Mouse (Mus musculus) testis, adult 2 months (tissue): ENCODE results near the gene Adgrb3.

Source experiments
- CTCF ChIP-seq: fragments of 200-500 bp; IDR thresholded peaks from 2 replicates; pipeline ENCODE4 v1.5.1; 2012; ENCODE audit warnings: low read depth, mild to moderate bottlenecking, inconsistent platforms, low read length, moderate library complexity; ENCODE audit not compliant: control insufficient read depth, insufficient read depth, insufficient replicate concordance
- POLR2A ChIP-seq: fragments of 200-500 bp; IDR thresholded peaks from 2 replicates; pipeline ENCODE4 v1.6.1; 2012; ENCODE audit warnings: low read depth, mild to moderate bottlenecking, inconsistent platforms, low read length, moderate library complexity; ENCODE audit not compliant: control insufficient read depth

DNA sequence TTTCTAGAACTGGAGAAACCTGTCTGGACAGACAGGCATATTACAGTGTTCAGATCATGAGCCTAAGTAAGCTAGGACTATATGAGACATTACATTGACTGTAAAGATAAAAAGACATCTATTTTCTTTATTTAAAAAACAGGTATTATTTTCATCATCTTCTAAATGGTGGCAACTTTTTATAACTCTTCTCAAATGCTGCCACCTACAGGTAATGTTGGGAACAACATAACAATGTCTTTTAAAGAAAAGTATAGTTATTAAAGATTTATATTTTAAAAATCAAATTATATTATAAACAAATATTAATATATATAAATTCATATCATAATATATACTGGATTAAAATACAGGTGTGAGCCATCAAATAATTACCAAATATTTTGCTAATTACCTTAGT is 212.6 kb downstream of the Adgrb3 start:
- TF ChIP-seq CTCF (no peak), POLR2A (no peak)
